Mouse (Mus musculus): ENCODE results near the gene Entpd6. TPM values are rescaled to one million over a fixed set of nuclear protein-coding genes. Genes with fewer than 3 reads are reported as not detected.

The Entpd6 gene
- total RNA-seq (2023) = 10 to 100 TPM; 27.4 to 31.9 TPM

DNA sequence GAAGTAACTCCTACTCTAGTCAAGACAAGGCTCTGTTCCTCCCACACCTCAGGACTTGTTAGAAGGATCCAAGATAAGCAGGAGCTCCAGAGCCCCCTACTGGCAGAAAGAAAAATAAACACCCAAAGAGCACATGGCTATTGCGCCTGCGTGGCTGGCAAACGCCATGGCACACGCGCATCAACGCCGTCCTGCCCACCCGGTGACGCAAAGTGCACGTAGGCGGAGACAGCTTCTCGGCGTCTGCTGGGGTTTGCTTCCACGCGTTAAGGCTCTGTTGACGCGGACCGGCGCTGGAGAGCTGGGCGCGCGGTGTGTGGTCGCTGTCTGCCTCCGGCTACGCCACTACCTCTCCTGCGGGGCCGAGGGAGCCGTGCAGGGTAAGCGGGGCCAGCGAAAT is at the start of gene Entpd6:
Entpd6 (plus strand) TSS at position 189 of the 400 bp plus-strand sequence.

GRCm38 (mm10) chr2:150786251-150787180 is 37.7 kb downstream of the Entpd6 start, which contains the start of gene Pygb:
TSS of gene Pygb (plus strand) at chr2:150786735.

Other genes with a start within 250 kb of the Entpd6 start
- under 1 TPM in 1 of 2 experiments, not detected in 1; 0.58 TPM for gene Cst7, start 178.6 kb upstream of the Entpd6 start, total RNA-seq (2023)
- 10 to 100 TPM; 22.8 to 29.3 TPM for gene Apmap, start 140.5 kb upstream of the Entpd6 start, total RNA-seq (2023)
- 10 to 100 TPM; 77.2 to 95.4 TPM for gene Acss1, start 80.5 kb upstream of the Entpd6 start, total RNA-seq (2023)
- not detected for gene Vsx1, start 59.7 kb upstream of the Entpd6 start, total RNA-seq (2023)
- gene Pygb, start 37.7 kb downstream of the Entpd6 start, total RNA-seq (2023) = 10 to 100 TPM; 51.1 to 60.4 TPM
- gene Abhd12, start 155.7 kb downstream of the Entpd6 start, total RNA-seq (2023) = 10 to 100 TPM; 65.6 to 66.2 TPM
- gene Gins1, start 156.4 kb downstream of the Entpd6 start, total RNA-seq (2023) = 1 to 10 TPM; 4.6 to 5.4 TPM

All from B cell, adult 67 days (primary cell).